Mouse (Mus musculus): Measurements from ENCODE around the gene H1fnt. TPM values are rescaled to one million over a fixed set of nuclear protein-coding genes. Genes with fewer than 3 reads are reported as not detected.

The H1fnt gene
- polyA plus RNA-seq, 1 experiment from 2014 or later: not detected

DNA sequence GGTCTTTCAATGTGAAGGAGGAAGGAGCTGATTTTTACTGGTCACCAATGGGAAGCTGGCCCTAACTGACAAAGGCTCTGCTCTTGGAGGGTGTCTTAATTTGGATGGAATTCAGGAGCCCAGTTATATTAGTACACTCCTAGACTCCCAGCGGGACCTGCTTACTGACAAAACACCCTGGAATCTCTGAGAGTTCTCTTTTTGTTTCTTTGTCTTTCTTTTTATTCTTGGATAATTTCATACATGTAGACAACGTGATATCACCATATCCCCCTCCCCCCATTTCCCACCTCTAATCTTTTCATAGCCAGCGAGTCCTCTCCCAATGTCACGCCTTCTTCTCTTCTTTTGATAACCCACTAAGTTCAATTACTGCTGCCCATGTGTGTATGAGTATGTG lies 22.7 kb downstream of the H1fnt start, which contains the start of gene Olfr286:
Gene Olfr286 (minus strand): TSS at position 101 of the 400 bp plus-strand sequence.
- H3K9me3 ChIP-seq (replicated peaks; ENCODE audit: control insufficient read depth, low read length): no peaks in the 10 kb centered on the region
- no peaks in the 10 kb centered on the region for H3K36me3 ChIP-seq (replicated peaks; ENCODE audit: control insufficient read depth, insufficient read depth, low read depth, low read length)
- ATAC-seq (replicated peaks; ENCODE audit: insufficient number of reproducible peaks, low FRiP score, low TSS enrichment, low read depth) (no peak), DNase-seq (ENCODE audit: low spot score) (no peak)
- no peaks in the 10 kb centered on the region for H3K4me1 ChIP-seq (ENCODE audit: control insufficient read depth, insufficient read depth, low read length)
- WGBS: 88% methylated on average over 4 of the region's 4 CpGs
- H3K9ac ChIP-seq (replicated peaks; ENCODE audit: low read length): no peak within 1 kb of the TSS
- no peak within 1 kb of the TSS for H3K4me3 ChIP-seq (ENCODE audit: low read depth, low read length)
- H3K4me2 ChIP-seq (ENCODE audit: low read depth, low read length): no peak within 1 kb of the TSS
- no peaks in the 10 kb centered on the region for H3K27me3 ChIP-seq (ENCODE audit: control insufficient read depth, insufficient read depth, low read length)
- no peak within 1 kb of the TSS for H3K27ac ChIP-seq (replicated peaks; ENCODE audit: low read depth, low read length)

- 60% methylated on average over 7 of the region's 7 CpGs for WGBS
- no peak for ATAC-seq (replicated peaks; ENCODE audit: insufficient number of reproducible peaks, low FRiP score, low TSS enrichment, low read depth)
- Histone ChIP-seq H3K36me3 (replicated peaks; ENCODE audit: control insufficient read depth, insufficient read depth, low read depth, low read length) (no peaks in the 10 kb centered on the region), H3K4me2 (ENCODE audit: low read depth, low read length) (no peak overlapping the region), H3K9me3 (replicated peaks; ENCODE audit: control insufficient read depth, low read length) (no peaks in the 10 kb centered on the region), H3K4me3 (ENCODE audit: low read depth, low read length) (no peak overlapping the region), H3K9ac (replicated peaks; ENCODE audit: low read length) (no peak overlapping the region), H3K4me1 (ENCODE audit: control insufficient read depth, insufficient read depth, low read length) (no peaks in the 10 kb centered on the region), H3K27ac (replicated peaks; ENCODE audit: low read depth, low read length) (no peak overlapping the region), H3K27me3 (ENCODE audit: control insufficient read depth, insufficient read depth, low read length) (no peaks in the 10 kb centered on the region)
- DNase-seq (ENCODE audit: low spot score): no peak
Observed at GRCm38 (mm10) chr15:98226096-98226495, 31.0 kb downstream of the H1fnt start.

DNA sequence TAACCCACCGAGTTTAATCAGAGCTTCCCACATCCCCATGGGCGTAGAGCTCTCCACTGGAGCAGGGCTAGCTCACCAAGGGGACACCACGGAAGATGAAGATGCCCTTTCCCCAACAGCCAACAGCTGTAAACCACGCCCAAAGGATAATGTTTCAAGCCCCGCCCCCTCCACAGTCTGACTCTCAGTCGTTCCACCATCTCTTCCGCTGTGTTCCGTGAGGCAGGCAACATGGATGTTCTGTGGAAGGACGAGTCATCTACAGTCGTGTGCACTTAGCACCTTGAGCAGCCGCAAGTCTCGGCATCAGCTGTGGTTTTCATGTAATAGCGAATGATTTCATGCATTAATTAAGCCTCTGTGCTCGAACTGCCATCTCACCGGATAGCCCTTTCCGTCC lies 31.5 kb downstream of the H1fnt start:
- peak; percentile 14 for DNase-seq (ENCODE audit: low spot score)
- no peak for ATAC-seq (replicated peaks; ENCODE audit: insufficient number of reproducible peaks, low FRiP score, low TSS enrichment, low read depth)
- no peaks in the 10 kb centered on the region for H3K36me3 ChIP-seq (replicated peaks; ENCODE audit: control insufficient read depth, insufficient read depth, low read depth, low read length)
- H3K4me1 ChIP-seq (ENCODE audit: control insufficient read depth, insufficient read depth, low read length): no peaks in the 10 kb centered on the region
- no peaks in the 10 kb centered on the region for H3K27me3 ChIP-seq (ENCODE audit: control insufficient read depth, insufficient read depth, low read length)
- no peak overlapping the region for H3K4me2 ChIP-seq (ENCODE audit: low read depth, low read length)
- H3K9me3 ChIP-seq (replicated peaks; ENCODE audit: control insufficient read depth, low read length): no peaks in the 10 kb centered on the region
- no peak overlapping the region for H3K27ac ChIP-seq (replicated peaks; ENCODE audit: low read depth, low read length)
- no peak overlapping the region for H3K4me3 ChIP-seq (ENCODE audit: low read depth, low read length)
- no peak overlapping the region for H3K9ac ChIP-seq (replicated peaks; ENCODE audit: low read length)
- 44% methylated on average over 16 of the region's 16 CpGs for WGBS

GRCm38 (mm10) chr15:98222377-98222776 lies 34.7 kb downstream of the H1fnt start:
- DNase-seq (ENCODE audit: low spot score) (no peak), ATAC-seq (replicated peaks; ENCODE audit: insufficient number of reproducible peaks, low FRiP score, low TSS enrichment, low read depth) (no peak)
- Histone ChIP-seq H3K27ac (replicated peaks; ENCODE audit: low read depth, low read length) (no peak overlapping the region), H3K4me2 (ENCODE audit: low read depth, low read length) (no peak overlapping the region), H3K9ac (replicated peaks; ENCODE audit: low read length) (no peak overlapping the region), H3K4me3 (ENCODE audit: low read depth, low read length) (no peak overlapping the region), H3K36me3 (replicated peaks; ENCODE audit: control insufficient read depth, insufficient read depth, low read depth, low read length) (no peaks in the 10 kb centered on the region), H3K4me1 (ENCODE audit: control insufficient read depth, insufficient read depth, low read length) (no peaks in the 10 kb centered on the region), H3K27me3 (ENCODE audit: control insufficient read depth, insufficient read depth, low read length) (no peaks in the 10 kb centered on the region), H3K9me3 (replicated peaks; ENCODE audit: control insufficient read depth, low read length) (no peaks in the 10 kb centered on the region)

DNA sequence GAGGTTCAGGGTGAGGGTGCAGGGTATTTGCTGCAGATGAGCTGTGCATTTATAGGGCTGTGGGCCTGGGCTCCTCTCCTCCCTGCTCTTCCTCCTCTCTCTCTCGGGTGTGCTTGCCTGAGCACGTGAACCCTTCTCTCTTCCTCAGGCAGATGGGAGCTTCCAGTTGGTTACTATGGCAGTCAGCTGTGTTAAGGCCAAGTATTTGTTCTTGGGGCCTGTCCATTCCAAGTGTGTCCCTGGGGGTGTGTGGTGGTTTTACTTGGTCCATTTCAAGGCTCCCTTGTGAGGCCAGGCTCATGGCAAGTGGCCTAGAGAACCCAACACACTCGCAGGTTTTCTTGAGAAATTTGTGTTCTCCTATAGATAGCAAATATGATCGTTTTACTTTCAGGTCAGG lies 36.2 kb downstream of the H1fnt start, which contains the start of the genes Gm44579 and Olfr287:
Gene Gm44579 (minus strand): TSS at position 101 of the 400 bp plus-strand sequence.
Gene Olfr287 (minus strand): TSS at position 180 of the 400 bp plus-strand sequence.
- no peaks in the 10 kb centered on the region for H3K36me3 ChIP-seq (replicated peaks; ENCODE audit: control insufficient read depth, insufficient read depth, low read depth, low read length)
- no peak within 1 kb of the TSS for H3K27ac ChIP-seq (replicated peaks; ENCODE audit: low read depth, low read length)
- H3K9ac ChIP-seq (replicated peaks; ENCODE audit: low read length): no peak within 1 kb of the TSS
- H3K4me1 ChIP-seq (ENCODE audit: control insufficient read depth, insufficient read depth, low read length): no peaks in the 10 kb centered on the region
- DNase-seq (ENCODE audit: low spot score): no peak
- no peak within 1 kb of the TSS for H3K4me2 ChIP-seq (ENCODE audit: low read depth, low read length)
- WGBS: 65% methylated on average over 4 of the region's 4 CpGs
- H3K9me3 ChIP-seq (replicated peaks; ENCODE audit: control insufficient read depth, low read length): no peaks in the 10 kb centered on the region
- H3K27me3 ChIP-seq (ENCODE audit: control insufficient read depth, insufficient read depth, low read length): no peaks in the 10 kb centered on the region
- no peak within 1 kb of the TSS for H3K4me3 ChIP-seq (ENCODE audit: low read depth, low read length)
- no peak for ATAC-seq (replicated peaks; ENCODE audit: insufficient number of reproducible peaks, low FRiP score, low TSS enrichment, low read depth)

- H3K9ac ChIP-seq (replicated peaks; ENCODE audit: low read length): no peak overlapping the region
- H3K4me2 ChIP-seq (ENCODE audit: low read depth, low read length): no peak overlapping the region
- H3K27ac ChIP-seq (replicated peaks; ENCODE audit: low read depth, low read length): no peak overlapping the region
- no peaks in the 10 kb centered on the region for H3K36me3 ChIP-seq (replicated peaks; ENCODE audit: control insufficient read depth, insufficient read depth, low read depth, low read length)
- no peak overlapping the region for H3K4me3 ChIP-seq (ENCODE audit: low read depth, low read length)
- 76% methylated on average over 5 of the region's 5 CpGs for WGBS
- no peaks in the 10 kb centered on the region for H3K9me3 ChIP-seq (replicated peaks; ENCODE audit: control insufficient read depth, low read length)
- DNase-seq (ENCODE audit: low spot score): no peak
- H3K27me3 ChIP-seq (ENCODE audit: control insufficient read depth, insufficient read depth, low read length): no peaks in the 10 kb centered on the region
- H3K4me1 ChIP-seq (ENCODE audit: control insufficient read depth, insufficient read depth, low read length): no peaks in the 10 kb centered on the region
- no peak for ATAC-seq (replicated peaks; ENCODE audit: insufficient number of reproducible peaks, low FRiP score, low TSS enrichment, low read depth)
Observed at GRCm38 (mm10) chr15:98214130-98214529, 43.0 kb downstream of the H1fnt start.

DNA sequence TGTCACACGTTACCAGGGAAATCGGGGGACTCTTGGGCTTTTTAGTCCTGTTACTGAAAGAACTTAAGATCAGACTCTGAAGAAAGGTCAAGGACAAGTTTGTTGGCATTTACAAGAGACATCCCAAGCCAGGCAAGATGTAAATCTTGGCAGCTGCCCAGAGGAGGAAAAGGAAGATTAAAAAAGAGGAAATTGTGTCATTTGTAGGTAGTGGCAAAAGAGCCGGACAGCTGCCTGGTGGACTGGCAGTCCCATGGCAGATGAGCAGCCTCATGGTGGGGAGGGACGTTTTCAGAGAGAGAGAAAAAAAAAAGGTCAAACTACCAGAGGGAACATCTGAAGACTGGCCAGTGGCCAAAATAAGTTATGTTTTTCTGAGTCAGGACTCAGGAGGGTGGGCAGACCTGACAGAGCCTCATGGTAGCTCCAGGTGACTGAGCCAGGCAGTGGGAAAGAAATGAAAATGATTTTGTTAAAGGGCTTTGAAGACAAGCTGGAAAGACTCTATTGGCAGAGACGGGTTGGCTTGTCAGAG lies 43.7 kb downstream of the H1fnt start:
- H3K4me2 ChIP-seq (ENCODE audit: low read depth, low read length): no peak overlapping the region
- H3K27me3 ChIP-seq (ENCODE audit: control insufficient read depth, insufficient read depth, low read length): no peaks in the 10 kb centered on the region
- 68% methylated on average over 5 of the region's 5 CpGs for WGBS
- no peak for DNase-seq (ENCODE audit: low spot score)
- H3K9ac ChIP-seq (replicated peaks; ENCODE audit: low read length): no peak overlapping the region
- H3K4me3 ChIP-seq (ENCODE audit: low read depth, low read length): no peak overlapping the region
- no peak for ATAC-seq (replicated peaks; ENCODE audit: insufficient number of reproducible peaks, low FRiP score, low TSS enrichment, low read depth)
- no peaks in the 10 kb centered on the region for H3K36me3 ChIP-seq (replicated peaks; ENCODE audit: control insufficient read depth, insufficient read depth, low read depth, low read length)
- no peak overlapping the region for H3K27ac ChIP-seq (replicated peaks; ENCODE audit: low read depth, low read length)
- H3K4me1 ChIP-seq (ENCODE audit: control insufficient read depth, insufficient read depth, low read length): no peaks in the 10 kb centered on the region
- no peaks in the 10 kb centered on the region for H3K9me3 ChIP-seq (replicated peaks; ENCODE audit: control insufficient read depth, low read length)

- Histone ChIP-seq H3K36me3 (replicated peaks; ENCODE audit: control insufficient read depth, insufficient read depth, low read depth, low read length) (no peaks in the 10 kb centered on the region), H3K9me3 (replicated peaks; ENCODE audit: control insufficient read depth, low read length) (no peaks in the 10 kb centered on the region), H3K9ac (replicated peaks; ENCODE audit: low read length) (no peak overlapping the region), H3K4me3 (ENCODE audit: low read depth, low read length) (no peak overlapping the region), H3K4me1 (ENCODE audit: control insufficient read depth, insufficient read depth, low read length) (no peaks in the 10 kb centered on the region), H3K4me2 (ENCODE audit: low read depth, low read length) (no peak overlapping the region), H3K27ac (replicated peaks; ENCODE audit: low read depth, low read length) (no peak overlapping the region), H3K27me3 (ENCODE audit: control insufficient read depth, insufficient read depth, low read length) (no peaks in the 10 kb centered on the region)
- ATAC-seq (replicated peaks; ENCODE audit: insufficient number of reproducible peaks, low FRiP score, low TSS enrichment, low read depth) (no peak), DNase-seq (ENCODE audit: low spot score) (no peak)
- WGBS: 84% methylated on average over 7 of the region's 7 CpGs
Observed at GRCm38 (mm10) chr15:98209676-98210075, 47.4 kb downstream of the H1fnt start.
